Mouse (Mus musculus): ENCODE data around the gene Slc9a4.

- TF ChIP-seq EP300 (IDR thresholded peaks at IDR 0.05; ENCODE audit: low read depth), result no peak
- peak; percentile 31; the same call in 1 of the 2 replicates for TF ChIP-seq CTCF (IDR thresholded peaks at IDR 0.05; ENCODE audit: low read depth)
Measured at GRCm38 (mm10) chr1:40619093-40619492, 39.2 kb downstream of the Slc9a4 start.
